Mouse (Mus musculus): Measurements from ENCODE around the gene Phactr3.

Phactr3 gene

DNA sequence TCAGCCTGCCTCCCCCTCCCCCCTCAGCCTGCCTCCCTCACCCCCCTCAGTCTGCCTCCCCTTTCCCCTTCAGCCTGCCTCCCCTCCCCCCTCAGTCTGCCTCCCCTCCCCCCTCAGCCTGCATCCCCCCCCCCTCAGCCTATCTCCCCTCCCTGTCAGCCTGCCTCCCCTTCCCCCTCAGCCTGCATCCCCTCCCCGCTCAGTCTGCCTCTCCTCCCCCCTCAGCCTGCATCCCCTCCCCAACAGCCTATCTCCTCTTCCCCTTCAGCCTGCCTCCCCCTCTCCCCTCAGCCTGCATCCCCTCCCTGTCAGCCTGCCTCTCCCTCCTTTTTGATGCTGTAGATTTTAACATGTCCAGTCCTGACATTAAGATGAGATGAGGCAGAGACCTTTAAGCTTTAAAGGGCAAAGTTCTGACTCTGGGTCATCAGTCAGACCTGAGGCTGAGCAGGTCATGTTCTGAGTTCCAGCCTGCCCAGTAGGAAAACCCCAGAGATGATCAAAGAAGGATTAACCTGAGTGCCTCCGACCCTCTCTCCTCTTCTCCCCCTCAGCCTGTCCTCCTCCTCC lies 139.3 kb downstream of the Phactr3 start:
- DNase-seq (ENCODE audit: low read depth): no peak

DNA sequence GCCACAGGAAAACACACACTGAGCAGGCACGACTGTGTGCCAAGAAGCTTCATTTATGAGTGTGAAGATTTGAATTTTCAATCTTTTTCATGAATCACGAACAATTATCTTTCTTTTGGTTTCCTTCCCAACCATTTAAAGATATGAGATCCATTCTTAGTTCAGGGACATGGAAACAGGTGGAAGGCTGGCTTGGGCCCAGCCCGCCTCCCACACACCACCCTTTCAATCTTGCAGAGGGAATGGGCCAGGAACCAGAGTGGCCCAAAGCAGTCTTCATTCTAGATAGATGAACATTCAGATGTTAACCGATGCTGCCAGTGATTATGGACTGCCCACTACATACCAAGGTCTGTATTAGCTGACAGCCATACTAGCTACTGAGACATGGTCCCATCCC lies 144.3 kb downstream of the Phactr3 start:
- no peak for DNase-seq (ENCODE audit: low read depth)

DNA sequence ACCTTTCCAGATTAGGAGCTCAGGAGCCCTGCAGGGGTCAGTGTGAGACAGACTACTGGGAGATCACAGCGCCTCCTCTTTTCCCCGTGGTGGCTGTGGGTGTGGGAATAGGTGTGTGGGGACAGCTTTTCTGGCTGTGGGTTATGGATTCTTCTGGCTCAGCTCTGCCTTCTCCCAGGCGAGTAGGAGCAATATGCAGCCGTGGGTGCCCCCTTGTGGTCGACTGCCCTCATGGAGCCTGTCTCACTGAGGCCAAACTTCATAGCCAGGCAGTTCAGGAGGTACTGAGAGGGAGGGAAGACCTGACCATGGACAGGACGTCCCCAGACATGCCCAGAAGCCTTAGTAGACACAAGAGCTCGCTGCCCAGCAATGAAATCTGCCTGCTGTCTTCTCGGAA lies 145.6 kb downstream of the Phactr3 start:
- DNase-seq (ENCODE audit: low read depth): no peak

DNA sequence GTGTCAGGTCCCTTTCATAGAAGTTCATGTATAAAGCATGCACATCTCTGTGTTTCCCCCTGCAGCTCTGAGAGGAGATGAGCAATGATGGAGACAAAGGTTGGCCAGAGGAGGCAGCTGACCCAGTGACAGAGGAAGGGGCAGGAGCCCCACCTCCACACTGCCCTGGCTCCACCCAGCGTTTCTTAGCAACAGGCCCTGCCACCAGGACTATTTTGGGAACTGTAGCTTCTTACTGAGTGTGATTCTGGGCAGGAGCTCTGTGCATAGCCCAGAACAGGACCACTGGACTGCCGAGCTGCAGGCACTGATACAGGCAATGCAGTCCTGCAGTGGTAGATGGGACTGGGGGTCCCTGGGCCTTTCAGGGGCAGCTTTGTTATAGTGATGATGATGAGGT lies 146.7 kb downstream of the Phactr3 start:
- no peak for DNase-seq (ENCODE audit: low read depth)

DNA sequence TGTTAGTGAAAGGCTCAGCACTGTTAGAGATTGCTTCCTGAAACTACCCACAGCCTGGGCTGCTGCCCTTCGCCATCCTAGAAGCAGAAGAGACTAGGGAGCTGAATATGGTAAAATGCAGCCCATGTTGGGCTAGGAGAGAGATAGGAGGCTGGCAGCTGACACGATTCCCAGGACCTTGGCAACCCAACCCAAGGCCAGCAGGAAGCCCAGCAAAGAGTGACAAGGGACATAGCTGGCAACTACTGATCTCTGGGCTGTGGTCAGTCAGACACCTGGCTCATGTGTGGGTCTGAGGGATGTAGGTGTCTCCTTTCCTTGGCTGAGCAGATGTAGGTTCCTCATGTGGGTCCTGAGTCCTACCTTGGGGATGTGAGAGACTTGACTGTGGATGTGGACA lies 152.0 kb downstream of the Phactr3 start:
- no peak for DNase-seq (ENCODE audit: low read depth)

DNA sequence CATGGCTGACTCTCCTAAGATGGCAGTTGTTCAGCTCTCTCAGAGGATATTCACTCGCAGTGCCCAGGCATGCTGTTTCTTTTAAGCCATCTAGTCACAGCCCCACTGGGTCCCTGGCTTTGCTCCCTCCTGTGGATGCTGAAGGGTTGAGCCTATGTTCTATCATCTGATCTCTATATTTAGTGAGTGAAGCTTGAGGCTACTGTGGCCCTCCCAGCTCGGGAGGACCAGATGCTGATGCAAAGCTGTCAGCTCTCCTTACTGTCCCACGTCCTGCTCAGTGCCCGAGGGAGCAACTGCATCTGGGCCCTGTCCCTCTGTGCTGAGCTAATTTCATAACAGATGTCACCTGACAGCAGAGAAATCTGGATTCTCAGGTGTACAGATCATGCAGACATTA lies 153.6 kb downstream of the Phactr3 start:
- no peak for DNase-seq (ENCODE audit: low read depth)

DNA sequence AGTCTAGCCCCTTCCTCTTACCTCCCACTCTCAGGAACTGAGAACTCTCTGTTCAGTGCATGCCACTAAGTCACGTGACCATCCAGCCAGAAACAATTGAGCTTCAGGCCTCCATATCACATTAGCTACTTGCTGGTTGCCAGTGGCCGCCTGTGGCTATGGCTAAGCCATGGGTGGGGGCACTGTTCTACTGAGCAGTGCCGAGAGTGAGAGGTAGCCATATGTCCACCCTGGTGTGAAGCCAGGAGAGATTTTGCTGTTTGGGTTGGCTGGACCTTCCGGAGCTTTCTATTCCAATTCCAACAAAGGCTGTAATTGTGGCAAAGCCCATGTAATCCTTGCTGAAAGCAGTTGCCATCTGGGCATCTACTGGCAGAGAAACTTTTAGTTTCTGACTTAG lies 155.4 kb downstream of the Phactr3 start:
- DNase-seq (ENCODE audit: low read depth): no peak

DNA sequence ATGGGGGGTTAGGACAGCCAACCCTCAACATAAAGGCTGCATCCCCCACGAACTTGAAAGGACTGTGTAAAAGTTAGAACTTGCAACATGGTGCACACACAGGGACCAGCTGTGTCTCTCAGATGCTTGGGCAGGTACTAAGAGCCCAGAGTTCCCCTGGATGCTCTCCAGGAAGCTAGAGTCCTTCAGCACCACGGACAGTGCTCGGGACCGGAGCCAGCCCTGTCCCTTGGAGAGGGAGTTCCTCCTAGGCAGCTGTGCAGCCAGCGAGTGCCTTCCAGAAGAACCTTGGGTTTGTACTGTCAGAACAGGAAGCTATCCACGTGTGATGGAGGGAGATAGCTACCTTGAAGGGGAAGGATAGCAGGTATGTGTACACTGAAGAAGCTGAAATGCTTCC lies 158.4 kb downstream of the Phactr3 start:
- no peak for DNase-seq (ENCODE audit: low read depth)

DNA sequence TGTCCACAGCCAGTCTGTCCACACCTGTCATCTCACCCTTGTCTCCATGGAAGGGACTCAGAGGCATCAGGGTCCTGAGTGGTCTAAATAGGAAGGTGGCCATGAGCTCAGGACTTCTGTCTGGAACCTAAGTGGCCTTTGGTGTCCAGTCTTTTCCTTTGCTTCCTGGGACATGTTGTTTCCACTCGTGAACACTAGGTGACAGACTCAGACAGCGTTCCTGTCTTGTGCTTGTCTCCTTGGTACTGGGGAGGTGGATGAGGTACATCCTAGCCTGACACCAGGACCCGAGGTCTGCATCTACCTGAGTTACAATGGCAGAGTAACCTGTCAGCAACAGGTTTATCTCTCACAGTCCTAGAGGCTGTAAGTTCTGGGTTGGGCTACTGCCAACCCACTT lies 162.4 kb downstream of the Phactr3 start:
- no peak for DNase-seq (ENCODE audit: low read depth)

DNA sequence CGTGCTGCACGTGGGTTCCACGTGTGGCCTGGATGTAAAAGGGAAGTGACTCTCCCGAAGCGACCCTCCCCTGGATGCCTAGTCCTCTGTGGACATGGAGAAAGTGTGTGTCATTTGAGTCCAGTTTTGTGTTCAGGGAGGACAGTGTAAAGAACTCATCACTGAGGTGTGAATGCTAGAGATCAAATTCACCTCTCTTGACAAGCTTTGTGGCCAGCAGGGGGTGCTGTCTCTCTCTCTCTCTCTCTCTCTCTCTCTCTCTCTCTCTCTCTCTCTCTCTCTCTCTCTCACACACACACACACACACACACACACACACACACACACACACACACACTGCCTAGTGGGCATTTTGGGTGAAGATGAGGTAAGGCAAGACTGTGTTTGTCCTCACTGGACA lies 168.5 kb downstream of the Phactr3 start:
- DNase-seq (ENCODE audit: low read depth): no peak

DNA sequence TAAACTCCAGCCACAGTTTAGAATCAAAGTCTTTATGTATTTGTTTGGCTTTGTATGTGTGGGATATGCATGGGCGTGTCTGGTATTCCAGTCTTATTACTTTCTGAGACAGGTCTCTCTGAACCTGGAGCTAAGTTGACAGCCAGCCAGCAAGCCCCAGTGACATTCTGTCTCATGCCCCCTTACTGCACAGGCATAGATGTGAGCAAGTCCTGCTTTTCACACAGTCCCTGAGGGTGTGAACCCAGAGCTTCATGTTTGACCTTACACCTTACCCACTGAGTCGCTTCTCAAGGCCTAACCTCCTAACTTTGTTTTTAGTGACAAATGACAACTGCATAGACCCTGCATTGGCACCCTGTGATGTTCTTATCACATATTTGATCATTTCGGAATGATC lies 169.9 kb downstream of the Phactr3 start:
- DNase-seq (ENCODE audit: low read depth): no peak

DNA sequence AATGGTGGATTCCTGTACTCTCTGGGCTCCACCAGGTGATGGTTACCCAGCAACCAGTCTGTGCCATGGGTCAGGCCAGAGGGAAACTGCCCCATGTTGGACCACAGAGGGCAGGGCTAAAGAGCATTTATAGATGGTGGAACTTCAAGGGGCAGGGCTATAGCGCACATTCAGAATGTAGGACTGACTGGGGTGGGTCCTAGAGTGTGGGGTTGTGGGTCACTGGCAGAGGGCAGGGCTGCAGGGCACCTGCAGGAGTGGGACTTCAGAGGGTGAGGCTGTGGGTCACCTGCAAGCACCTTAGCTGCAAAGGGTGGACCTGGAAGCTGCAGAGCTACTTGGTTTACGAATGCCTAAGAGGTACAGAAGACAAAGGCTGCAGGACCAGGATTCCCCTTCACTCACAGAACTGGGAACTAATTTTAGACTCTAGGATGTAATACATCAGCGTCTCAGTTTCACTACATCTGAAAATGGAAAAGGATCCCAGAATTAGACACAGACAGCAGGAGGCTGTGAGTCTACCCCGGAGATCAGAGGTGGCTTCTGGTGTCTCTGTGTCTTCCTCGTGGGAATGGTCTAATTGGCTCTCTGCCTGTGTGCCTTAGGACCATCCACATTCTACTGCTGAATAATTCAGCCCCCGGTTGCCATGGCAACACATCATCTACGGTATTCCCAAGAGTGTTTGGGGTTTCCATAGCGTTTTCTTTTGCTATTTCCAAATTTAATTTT lies 184.8 kb downstream of the Phactr3 start:
- DNase-seq (ENCODE audit: low read depth): no peak

DNA sequence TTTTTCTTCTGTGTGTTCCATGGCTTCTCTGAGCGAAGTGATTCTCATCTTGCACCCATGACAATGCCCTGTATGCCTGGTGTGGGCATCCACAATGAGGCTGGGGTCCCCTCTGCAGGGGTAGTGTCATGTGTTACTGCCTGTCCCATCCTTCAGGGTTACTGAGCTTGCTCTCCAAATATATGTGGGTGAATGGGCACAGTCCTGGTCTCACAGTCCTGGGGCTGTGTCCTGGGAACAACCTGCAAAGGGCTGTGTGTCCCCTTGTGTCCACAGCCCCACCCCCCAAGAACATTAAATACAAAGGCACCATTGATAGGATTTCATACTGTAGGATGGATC lies 185.4 kb downstream of the Phactr3 start:
- no peak for DNase-seq (ENCODE audit: low read depth)

DNA sequence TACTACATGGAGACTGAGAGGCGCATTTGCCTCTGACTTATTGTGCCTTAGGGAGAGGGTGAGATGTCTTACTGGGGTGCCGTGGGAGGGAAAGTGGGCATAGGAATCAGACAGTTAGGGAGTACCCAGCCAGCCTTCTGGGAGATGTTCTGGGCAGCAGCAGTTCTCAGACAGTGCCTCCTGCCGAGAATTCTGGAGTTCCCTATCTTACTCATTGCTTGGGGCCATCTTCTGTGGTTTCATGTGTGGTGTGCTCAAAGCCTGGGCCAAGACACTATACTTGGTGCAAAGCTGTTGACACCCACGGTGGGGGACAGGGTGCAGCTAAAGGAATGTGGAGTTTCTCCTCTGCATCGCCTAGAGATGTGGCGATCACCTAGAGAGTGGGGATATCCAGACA lies 185.9 kb downstream of the Phactr3 start:
- DNase-seq (ENCODE audit: low read depth): no peak

DNA sequence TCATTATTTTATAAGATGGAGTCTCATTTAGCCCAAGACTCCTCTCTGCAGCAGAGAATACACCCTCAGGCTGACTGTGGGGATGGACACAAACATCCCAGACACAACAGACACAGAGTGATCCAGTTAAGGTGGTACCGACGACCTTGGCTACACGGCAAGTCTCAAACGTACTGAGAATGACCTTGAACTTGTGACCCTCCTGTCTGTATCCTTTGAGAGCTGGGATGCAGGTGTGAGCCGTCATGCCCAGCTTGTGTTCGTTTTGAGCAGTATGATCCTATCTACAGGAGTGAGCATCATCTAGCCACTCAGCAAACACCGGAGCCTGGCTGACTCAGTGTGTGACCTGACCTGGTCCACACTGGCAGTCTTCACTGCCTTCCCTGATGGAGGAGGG lies 194.8 kb downstream of the Phactr3 start:
- DNase-seq (ENCODE audit: low read depth): no peak

DNA sequence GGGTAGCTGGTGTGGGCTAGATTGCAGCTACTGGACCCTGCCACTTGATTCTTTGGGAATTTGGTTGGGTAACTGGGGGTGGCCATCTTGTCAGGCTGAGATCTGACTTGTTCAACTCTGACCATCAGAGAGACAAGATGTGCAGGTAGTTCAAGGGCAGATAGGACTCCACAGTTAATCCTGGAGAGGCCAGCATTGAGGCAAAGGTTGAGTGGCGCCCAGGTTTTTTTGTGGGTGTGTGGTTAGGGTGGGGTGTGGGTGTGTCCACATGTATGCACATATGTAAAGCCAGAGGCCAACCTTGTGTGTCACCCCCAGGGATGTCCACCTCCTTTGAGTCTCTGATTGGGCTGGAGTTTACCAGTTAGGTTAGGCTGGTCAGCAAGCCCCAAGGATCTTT lies 197.5 kb downstream of the Phactr3 start:
- DNase-seq (ENCODE audit: low read depth): no peak

DNA sequence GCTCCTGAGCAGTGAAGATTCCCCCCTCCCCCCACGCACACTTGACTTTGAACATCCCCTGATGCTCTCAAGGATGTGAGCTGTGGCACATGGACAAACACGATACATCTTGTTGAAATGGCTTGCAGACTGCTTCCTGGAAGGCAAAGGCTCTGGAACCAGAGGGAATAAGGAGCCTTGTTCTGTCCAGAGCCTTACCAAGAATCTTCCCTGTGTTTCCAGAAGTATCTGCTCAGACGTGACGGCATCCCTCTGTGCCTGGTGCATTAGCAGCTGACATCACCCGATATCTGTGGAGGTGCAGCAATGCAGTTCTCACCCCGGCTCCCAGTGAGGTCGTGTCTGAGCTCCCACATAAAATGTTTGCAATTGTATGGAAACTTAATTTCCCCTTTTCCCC lies 201.0 kb downstream of the Phactr3 start:
- DNase-seq (ENCODE audit: low read depth): no peak

DNA sequence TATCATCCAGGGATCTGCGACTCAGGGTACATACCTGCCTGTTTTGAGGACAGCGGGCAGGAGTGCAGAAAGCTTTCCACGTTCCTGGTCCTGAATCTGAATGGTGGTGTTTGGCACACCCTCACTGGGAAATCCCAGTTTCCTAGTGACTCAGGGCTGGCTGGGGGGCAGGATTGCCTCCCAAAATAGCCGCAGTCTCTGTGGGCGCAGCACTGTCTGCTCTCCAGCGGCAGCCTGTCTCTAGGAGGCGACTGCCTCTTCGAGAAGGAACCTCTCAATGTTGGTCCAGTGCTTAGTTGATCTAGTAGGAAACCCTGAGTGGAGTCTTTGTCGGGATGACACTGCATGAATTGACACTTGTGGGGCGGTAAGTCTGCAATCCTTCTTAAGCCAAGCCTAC lies 202.5 kb downstream of the Phactr3 start:
- DNase-seq (ENCODE audit: low read depth): no peak

DNA sequence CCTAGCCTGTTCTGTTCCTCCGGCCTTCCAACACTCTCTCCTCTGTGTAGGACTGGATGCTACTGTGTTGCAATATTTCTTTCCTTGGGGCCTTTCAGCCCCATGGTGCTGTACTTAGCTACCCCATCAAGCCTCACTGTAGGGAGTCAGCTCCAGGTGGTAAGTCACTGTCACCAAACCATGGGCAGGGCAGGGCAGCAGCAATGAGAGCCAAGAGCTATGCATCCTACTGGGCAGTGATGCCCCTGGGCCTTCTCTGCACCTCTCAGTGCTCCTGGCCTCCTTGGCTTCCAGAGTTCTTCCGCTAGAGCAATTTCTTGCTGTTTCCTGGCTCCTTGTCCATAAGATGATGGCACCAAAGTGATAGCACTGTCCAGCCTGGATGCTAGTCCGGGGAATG lies 205.6 kb downstream of the Phactr3 start:
- no peak for DNase-seq (ENCODE audit: low read depth)

DNA sequence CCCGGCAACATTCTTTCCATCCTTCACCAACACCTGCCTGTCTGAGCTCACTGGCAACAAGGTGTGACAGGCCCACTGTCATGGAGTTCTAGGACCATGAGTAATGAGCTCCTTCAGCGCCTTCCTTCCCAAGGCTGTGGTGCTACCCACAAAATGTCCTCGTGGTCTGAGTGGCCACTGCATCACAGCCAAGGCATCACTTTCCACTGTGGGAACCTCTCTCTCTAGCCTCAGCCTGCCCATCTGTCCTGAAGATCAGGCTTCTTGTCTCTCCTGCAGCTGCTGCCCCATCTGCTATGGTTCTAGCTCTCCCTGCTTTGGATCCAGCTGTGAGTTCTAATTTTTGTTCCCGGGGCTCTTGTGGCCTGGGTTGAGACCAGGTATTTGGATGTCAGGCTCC lies 206.0 kb downstream of the Phactr3 start:
- no peak for DNase-seq (ENCODE audit: low read depth)

DNA sequence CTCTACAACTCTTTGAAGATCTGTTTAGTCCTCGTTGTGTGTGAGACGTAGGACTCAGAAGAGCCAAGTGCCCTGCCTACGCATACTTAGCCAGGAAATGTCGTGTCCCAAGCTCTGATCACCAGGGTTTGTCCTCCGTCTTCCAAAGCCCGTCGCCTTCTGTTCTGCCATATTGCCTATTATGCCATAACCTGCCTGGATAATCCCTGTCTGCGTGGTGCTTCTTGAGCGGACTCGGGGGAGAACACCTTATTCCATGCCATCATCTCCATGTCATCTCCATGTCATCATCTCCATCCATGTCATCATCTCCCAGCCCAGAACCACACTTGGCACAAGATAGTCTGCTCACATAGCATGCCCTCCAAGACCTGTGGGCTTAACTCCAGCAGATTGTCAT lies 207.3 kb downstream of the Phactr3 start:
- DNase-seq (ENCODE audit: low read depth): no peak

DNA sequence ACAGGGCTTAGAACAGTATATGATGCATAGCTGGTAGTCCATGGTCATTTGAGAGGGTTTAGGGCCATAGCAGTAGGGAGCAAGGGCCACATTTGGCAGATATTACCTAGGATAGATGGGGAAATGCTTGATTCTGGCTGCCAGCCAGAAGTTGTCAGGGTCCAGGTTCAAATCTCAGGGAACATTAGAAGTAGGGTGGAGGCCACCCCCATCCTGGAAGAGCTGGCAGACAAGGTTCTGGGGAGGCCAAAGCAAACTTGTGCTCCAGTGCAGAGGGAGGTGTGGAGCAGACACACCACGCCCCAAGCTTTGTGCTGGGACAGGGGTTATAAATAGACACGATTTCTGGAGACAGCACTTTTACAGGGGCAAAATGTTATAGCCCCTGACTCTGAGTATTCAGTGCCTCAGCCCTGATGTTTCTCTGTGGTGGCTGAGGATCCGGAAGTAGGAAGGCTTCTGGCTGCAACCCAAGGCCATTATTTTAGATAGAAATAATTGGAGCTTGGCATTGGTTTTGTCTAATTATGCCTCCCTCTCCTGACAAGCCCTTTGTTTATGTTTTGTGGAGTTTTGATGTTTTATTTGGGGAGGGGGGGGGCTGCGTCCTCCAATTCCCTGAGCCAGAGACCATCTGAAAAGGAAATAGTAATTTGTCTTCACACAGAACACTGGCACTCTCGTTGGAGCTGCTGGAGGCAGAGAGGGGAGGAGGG lies 208.1 kb downstream of the Phactr3 start:
- no peak for DNase-seq (ENCODE audit: low read depth)

DNA sequence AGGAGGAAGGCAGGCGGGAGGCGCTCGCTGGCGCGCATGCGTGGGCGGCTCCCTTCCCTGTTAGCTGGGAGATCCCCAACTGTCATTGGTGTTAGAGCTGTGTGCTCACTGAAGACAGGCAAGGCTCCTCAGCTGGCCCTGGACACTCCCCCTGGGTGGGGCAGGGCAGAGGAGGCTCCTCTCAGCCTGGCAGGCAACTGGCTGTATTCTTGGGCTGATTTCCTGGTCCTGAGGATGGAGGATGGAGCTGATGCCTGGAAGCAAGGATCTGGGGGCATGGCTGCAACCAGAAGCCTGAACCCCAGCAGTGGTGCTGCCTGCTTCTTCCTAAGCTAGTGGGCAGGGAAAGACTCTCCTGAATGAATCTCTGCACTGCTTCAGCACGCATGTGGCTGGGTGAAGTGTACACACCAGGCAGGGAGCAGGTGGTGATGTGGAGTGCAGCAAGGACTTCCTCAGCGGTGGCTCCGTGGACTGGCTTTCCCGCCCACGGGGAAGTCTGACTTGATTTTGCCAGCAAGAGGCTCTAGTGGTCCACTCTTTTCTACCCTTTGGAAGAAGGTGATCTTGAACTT lies 208.8 kb downstream of the Phactr3 start:
- no peak for DNase-seq (ENCODE audit: low read depth)

All from fibroblast of lung, adult 2 months (primary cell).